Comparison of ENCODE assay signal across 9 mouse cellular contexts in genomic region chr5:140637058-140637410, GRCm38 (mm10). TPM values are rescaled to one million over a fixed set of nuclear protein-coding genes. Genes with fewer than 3 reads are reported as not detected.
A peak's percentile ranks its signal among the peaks of the same experiment; 100 is the strongest.
DNase-seq lines count a peak whose midpoint lies in the region; ATAC-seq and TF ChIP-seq lines count a peak whose summit lies in the region.
"Had no signal": no experiment of that assay in that cellular context is flagged by ENCODE, and none has a peak within 500 bp of the region (broad histone marks: within the 10 kb centered on the region; RNA-seq: fewer than 3 reads in every experiment).

No protein-coding gene starts in this region.

- no peak for ATAC-seq in intestine, embryonic 15.5 days
- ATAC-seq in intestine, postnatal 0 days, result no peak
- ATAC-seq in intestine, embryonic 16.5 days, result no peak
- no peak for ATAC-seq in stomach, postnatal 0 days (ENCODE audit: low FRiP score, low TSS enrichment)
- ATAC-seq: forebrain, embryonic 13.5 days had no signal

- no peaks in the 10 kb centered on the region for H3K9me3 ChIP-seq in intestine, embryonic 15.5 days
- H3K9me3 ChIP-seq in intestine, postnatal 0 days (ENCODE audit: control insufficient read depth), result no peaks in the 10 kb centered on the region
- no peaks in the 10 kb centered on the region for H3K9me3 ChIP-seq in intestine, embryonic 16.5 days (ENCODE audit: control insufficient read depth, low read length)
- H3K9me3 ChIP-seq in stomach, postnatal 0 days (ENCODE audit: control insufficient read depth, low read length), result no peaks in the 10 kb centered on the region
- H3K9me3 ChIP-seq: forebrain, embryonic 13.5 days; midbrain, embryonic 12.5 days had no signal

- 0 out of 2 replicates have a peak overlapping the region, but pooled peaks have one; percentile 7 for H3K27ac ChIP-seq in intestine, embryonic 15.5 days
- no peak overlapping the region for H3K27ac ChIP-seq in intestine, postnatal 0 days (ENCODE audit: low read depth, low read length)
- peak overlapping the region; percentile 2; the same call in 1 of the 2 replicates for H3K27ac ChIP-seq in intestine, embryonic 16.5 days (ENCODE audit: low read length)
- 0 out of 2 replicates have a peak overlapping the region, but pooled peaks have one; percentile 30 for H3K27ac ChIP-seq in stomach, postnatal 0 days (replicated peaks)
- H3K27ac ChIP-seq: midbrain, embryonic 12.5 days had no signal

- TF ChIP-seq EP300 in stomach, postnatal 0 days (optimal IDR thresholded peaks at IDR 0.05), result no peak

- H3K36me3 ChIP-seq in intestine, embryonic 15.5 days, result peaks cover 45% of the 10 kb centered on the region
- peaks cover 44% of the 10 kb centered on the region for H3K36me3 ChIP-seq in intestine, postnatal 0 days (ENCODE audit: control insufficient read depth, insufficient read depth)
- H3K36me3 ChIP-seq in intestine, embryonic 16.5 days (ENCODE audit: control insufficient read depth, insufficient read depth, low read length), result peaks cover 14% of the 10 kb centered on the region
- H3K36me3 ChIP-seq in stomach, postnatal 0 days (ENCODE audit: control insufficient read depth, insufficient read depth, low read length), result peaks cover 19% of the 10 kb centered on the region

- WGBS in intestine, embryonic 15.5 days, result 85% methylated on average over 6 of the region's 6 CpGs
- 90% methylated on average over 6 of the region's 6 CpGs for WGBS in intestine, postnatal 0 days
- 84% methylated on average over 6 of the region's 6 CpGs for WGBS in intestine, embryonic 16.5 days
- WGBS in stomach, postnatal 0 days, result 93% methylated on average over 6 of the region's 6 CpGs

- DNase-seq in right cerebral cortex, postnatal 25 days, result peak; percentile 43
- no peak for DNase-seq in right cerebral cortex, postnatal 14 days
- DNase-seq in stomach, postnatal 0 days (ENCODE audit: low spot score), result no peak
- no peak for DNase-seq in heart, adult 11 months

- H3K4me2 ChIP-seq in intestine, embryonic 15.5 days (replicated peaks), result no peak overlapping the region
- H3K4me2 ChIP-seq in intestine, postnatal 0 days (replicated peaks; ENCODE audit: low read depth), result no peak overlapping the region
- no peak overlapping the region for H3K4me2 ChIP-seq in intestine, embryonic 16.5 days (ENCODE audit: low read depth, low read length)
- H3K4me2 ChIP-seq in stomach, postnatal 0 days (replicated peaks; ENCODE audit: low read depth), result no peak overlapping the region
- H3K4me2 ChIP-seq: forebrain, embryonic 13.5 days; midbrain, embryonic 12.5 days had no signal

- H3K4me1 ChIP-seq in intestine, embryonic 15.5 days (replicated peaks), result peaks cover 12% of the 10 kb centered on the region; the same call in 1 of the 2 replicates
- H3K4me1 ChIP-seq in intestine, postnatal 0 days (replicated peaks; ENCODE audit: control insufficient read depth, insufficient read depth, low read length), result no peaks in the 10 kb centered on the region
- peaks cover 11% of the 10 kb centered on the region for H3K4me1 ChIP-seq in intestine, embryonic 16.5 days (ENCODE audit: control insufficient read depth, insufficient read depth, low read length)
- H3K4me1 ChIP-seq in stomach, postnatal 0 days (replicated peaks; ENCODE audit: control insufficient read depth, insufficient read depth), result 0 out of 2 replicates have a peak, but pooled peaks cover 6% of the 10 kb centered on the region

- no peak overlapping the region for H3K4me3 ChIP-seq in intestine, embryonic 15.5 days (replicated peaks)
- no peak overlapping the region for H3K4me3 ChIP-seq in intestine, postnatal 0 days (ENCODE audit: low read depth, low read length)
- no peak overlapping the region for H3K4me3 ChIP-seq in intestine, embryonic 16.5 days (ENCODE audit: low read length)
- no peak overlapping the region for H3K4me3 ChIP-seq in stomach, postnatal 0 days (ENCODE audit: low read depth, low read length)
- H3K4me3 ChIP-seq: forebrain, embryonic 13.5 days; midbrain, embryonic 12.5 days had no signal

- H3K27me3 ChIP-seq in intestine, embryonic 15.5 days (replicated peaks), result no peaks in the 10 kb centered on the region
- H3K27me3 ChIP-seq in intestine, postnatal 0 days (replicated peaks; ENCODE audit: control insufficient read depth, insufficient read depth, low read length), result no peaks in the 10 kb centered on the region
- no peaks in the 10 kb centered on the region for H3K27me3 ChIP-seq in intestine, embryonic 16.5 days (replicated peaks; ENCODE audit: control insufficient read depth, insufficient read depth, low read length)
- H3K27me3 ChIP-seq in stomach, postnatal 0 days (ENCODE audit: control insufficient read depth, insufficient read depth, low read length), result no peaks in the 10 kb centered on the region
- H3K27me3 ChIP-seq: forebrain, embryonic 13.5 days; midbrain, embryonic 12.5 days had no signal

- no peak overlapping the region for H3K9ac ChIP-seq in intestine, embryonic 15.5 days
- no peak overlapping the region for H3K9ac ChIP-seq in intestine, postnatal 0 days (ENCODE audit: low read depth, low read length)
- no peak overlapping the region for H3K9ac ChIP-seq in intestine, embryonic 16.5 days (ENCODE audit: low read depth, low read length)
- H3K9ac ChIP-seq in stomach, postnatal 0 days (ENCODE audit: low read length), result no peak overlapping the region
- H3K9ac ChIP-seq: forebrain, embryonic 13.5 days; midbrain, embryonic 12.5 days had no signal

- no peak for TF ChIP-seq CTCF in intestine, postnatal 0 days (IDR thresholded peaks at IDR 0.05; ENCODE audit: low read depth)
- TF ChIP-seq CTCF in stomach, postnatal 0 days (IDR thresholded peaks at IDR 0.05; ENCODE audit: low read depth), result no peak

RNA-seq across cellular contexts. Expression of gene Ttyh3, which starts 11.8 kb away (rescaled TPM):
- 34.5 and 34.7 TPM in 2 replicates for polyA plus RNA-seq in intestine, embryonic 15.5 days (2015; fragmentation: Nextera tagmentation; extraction: Ambion mirVana)
- polyA plus RNA-seq in intestine, postnatal 0 days (2015; fragmentation: Nextera tagmentation; extraction: Ambion mirVana), result 21.4 and 23.6 TPM in 2 replicates
- polyA plus RNA-seq in intestine, embryonic 16.5 days (2015; fragmentation: Nextera tagmentation; extraction: Ambion mirVana), result 17.0 and 24.3 TPM in 2 replicates
- 8.5 and 9.6 TPM in 2 replicates for polyA plus RNA-seq in stomach, postnatal 0 days (2015; fragmentation: Nextera tagmentation; extraction: Ambion mirVana)

RNA-seq across cellular contexts. Expression of gene Lfng, which starts 29.9 kb away (rescaled TPM):
- polyA plus RNA-seq in intestine, embryonic 15.5 days (2015; fragmentation: Nextera tagmentation; extraction: Ambion mirVana), result 14.8 and 16.0 TPM in 2 replicates
- 7.1 and 7.3 TPM in 2 replicates for polyA plus RNA-seq in intestine, postnatal 0 days (2015; fragmentation: Nextera tagmentation; extraction: Ambion mirVana)
- polyA plus RNA-seq in intestine, embryonic 16.5 days (2015; fragmentation: Nextera tagmentation; extraction: Ambion mirVana), result 11.9 and 13.4 TPM in 2 replicates
- polyA plus RNA-seq in stomach, postnatal 0 days (2015; fragmentation: Nextera tagmentation; extraction: Ambion mirVana), result 11.1 and 11.4 TPM in 2 replicates
